In genomic region chr8:38928340-38928739, GRCm38 (mm10) we compare ENCODE assay signal across 14 mouse cellular contexts.
"Had no signal": no experiment of that assay in that cellular context is flagged by ENCODE, and none has a peak within 500 bp of the region (broad histone marks: within the 10 kb centered on the region; RNA-seq: fewer than 3 reads in every experiment).

No protein-coding gene starts in this region.

- ATAC-seq: liver, postnatal 0 days; lung, postnatal 0 days had no signal

- H3K4me3 ChIP-seq: limb, embryonic 12.5 days; limb, embryonic 15.5 days had no signal

- H3K36me3 ChIP-seq: limb, embryonic 12.5 days; limb, embryonic 15.5 days had no signal

- H3K27ac ChIP-seq: limb, embryonic 12.5 days; limb, embryonic 15.5 days; liver, embryonic 14.5 days; macrophage had no signal

- H3K9me3 ChIP-seq: limb, embryonic 12.5 days; limb, embryonic 15.5 days had no signal

- DNase-seq: kidney, adult 9 months; kidney, postnatal 14 days; kidney, postnatal 4 days; left cerebral cortex, postnatal 4 days; liver, postnatal 0 days; lung, embryonic 14.5 days; thymus, adult 18-20 months; thymus, postnatal 36 days had no signal

- H3K4me1 ChIP-seq: limb, embryonic 12.5 days; limb, embryonic 15.5 days had no signal

- H3K27me3 ChIP-seq: limb, embryonic 12.5 days; limb, embryonic 15.5 days had no signal

- H3K4me2 ChIP-seq: limb, embryonic 12.5 days; limb, embryonic 15.5 days; liver, embryonic 11.5 days; lung, embryonic 14.5 days had no signal

- H3K9ac ChIP-seq: limb, embryonic 12.5 days; limb, embryonic 15.5 days; liver, embryonic 14.5 days; liver, postnatal 0 days; lung, embryonic 14.5 days had no signal
